Mouse (Mus musculus): Measurements from ENCODE around the gene Pcsk2. TPM values are rescaled to one million over a fixed set of nuclear protein-coding genes. Genes with fewer than 3 reads are reported as not detected.

Gene Pcsk2
- polyA plus RNA-seq (2017; shearing (Covaris generic)): not detected

DNA sequence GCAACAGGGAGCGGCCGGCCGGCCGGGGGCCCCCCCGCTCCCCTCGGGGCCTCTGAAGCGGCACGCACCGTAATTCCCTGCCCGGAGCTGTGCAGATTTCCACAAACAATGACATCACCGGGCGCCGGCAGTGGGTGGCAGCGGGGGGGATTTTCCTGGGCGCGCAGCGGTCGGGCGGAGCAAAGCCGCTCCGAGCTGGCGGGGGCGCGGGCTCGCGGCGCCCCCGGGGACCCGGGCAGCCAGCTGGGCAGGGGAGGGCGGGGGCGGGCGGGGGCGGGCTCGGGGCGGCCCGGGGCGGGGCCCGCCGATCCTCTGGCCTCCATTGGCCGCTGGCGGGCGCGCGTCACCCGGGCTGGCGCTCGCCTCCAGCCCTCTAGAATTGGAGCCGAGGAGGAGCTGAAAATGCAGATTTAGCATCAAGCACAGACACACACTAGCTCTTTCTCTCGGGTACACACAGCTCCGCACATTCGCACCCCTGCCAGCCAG is at the start of gene Pcsk2:
Pcsk2 (plus strand) TSS at position 399 of the 489 bp plus-strand sequence.

DNA sequence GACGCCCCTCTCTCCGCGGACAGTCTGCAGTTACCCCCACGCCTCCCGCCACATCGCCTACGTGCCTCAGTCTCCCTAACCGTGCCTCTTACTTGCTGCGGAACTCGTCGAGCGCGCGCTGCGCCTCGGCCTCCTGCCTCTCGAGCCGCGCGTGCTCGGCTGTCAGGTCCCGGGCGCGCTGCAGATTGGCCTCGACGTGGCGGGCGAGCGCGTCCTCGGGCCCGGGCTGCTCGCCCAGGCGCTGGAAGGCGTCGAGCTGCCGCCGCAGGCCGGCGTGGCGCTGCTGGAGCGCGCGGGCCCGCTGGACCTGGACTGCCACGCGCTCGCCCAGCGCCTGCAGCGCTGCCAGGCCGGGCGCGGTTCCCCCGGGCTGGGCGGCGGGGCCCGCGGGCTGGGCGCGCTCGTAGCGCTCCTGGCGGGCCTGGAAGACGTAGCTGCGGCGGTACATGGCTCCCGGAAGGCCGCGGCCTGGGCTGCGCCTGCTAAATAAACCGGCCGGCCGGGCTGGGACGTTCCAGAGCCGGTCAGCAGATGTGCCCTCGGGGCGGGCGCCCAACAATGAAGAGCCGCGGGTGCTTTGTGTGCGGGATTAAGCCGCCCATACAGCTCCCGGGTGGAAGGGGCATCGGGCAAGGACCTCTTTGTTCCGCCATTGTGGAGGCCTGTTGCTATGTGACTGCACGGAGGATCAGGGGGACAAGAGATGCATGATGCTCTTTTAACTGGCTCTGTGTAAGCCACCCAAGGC is 316.7 kb downstream of the Pcsk2 start, which contains the start of gene Bfsp1:
Bfsp1 (minus strand) TSS at position 690 of the 748 bp plus-strand sequence.

